Mouse (Mus musculus) embryo, embryonic 10.5 days (tissue): ENCODE results near the gene Zfp202.

Experiments
- DNase-seq: peaks from one replicate; pipeline ENCODE4 v3.0.0-alpha.2; 2015; ENCODE audit warnings: low spot score

Zfp202 gene

DNA sequence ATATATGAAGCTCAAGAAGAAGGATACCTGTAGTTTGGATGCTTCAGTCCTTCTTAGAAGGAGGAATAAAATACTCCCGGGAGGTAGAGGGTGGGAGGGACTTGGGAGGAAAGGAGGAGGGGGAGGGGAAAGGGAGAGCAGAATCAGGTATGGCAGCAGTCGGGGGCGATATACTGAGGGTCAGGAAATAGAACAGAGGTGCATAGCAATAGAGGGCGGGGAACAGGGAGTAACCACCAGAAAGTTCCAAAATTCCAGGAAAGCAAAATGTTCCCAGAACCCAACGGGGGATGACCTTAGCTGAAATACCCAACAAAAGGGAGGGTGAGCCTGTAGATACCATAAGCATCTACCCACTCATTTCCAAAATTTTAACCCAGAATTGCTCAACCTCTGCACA lies 48.2 kb downstream of the Zfp202 start:
- no peak for DNase-seq

DNA sequence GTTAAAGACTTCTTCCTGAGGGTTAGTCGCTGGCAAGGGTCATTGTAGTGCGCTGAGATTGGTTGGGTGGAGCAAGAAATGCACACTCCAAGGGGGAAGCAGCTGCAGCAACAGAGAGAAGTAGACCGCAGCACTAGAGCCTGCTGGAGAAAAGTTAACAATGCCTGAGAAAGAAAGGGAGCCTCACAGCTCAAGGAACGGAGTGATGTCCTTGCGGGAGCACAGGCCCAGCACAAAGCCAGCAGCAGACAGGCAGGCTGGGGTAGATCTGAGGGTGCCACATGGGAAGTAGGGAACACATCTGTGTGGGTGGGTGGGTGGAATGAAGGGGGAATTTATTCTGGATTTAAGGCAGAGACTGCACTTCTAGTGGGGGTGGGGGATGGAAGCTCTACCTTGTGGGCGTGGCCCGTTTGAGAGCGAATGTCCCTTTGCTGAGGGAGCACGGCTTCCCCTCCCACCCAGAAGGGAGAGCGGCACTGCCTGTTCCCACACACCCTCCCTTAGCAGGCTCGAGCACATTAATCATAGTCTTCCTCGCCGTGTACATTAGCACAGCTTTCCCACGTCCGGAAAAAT lies 49.2 kb downstream of the Zfp202 start:
- DNase-seq, result peak; percentile 82

DNA sequence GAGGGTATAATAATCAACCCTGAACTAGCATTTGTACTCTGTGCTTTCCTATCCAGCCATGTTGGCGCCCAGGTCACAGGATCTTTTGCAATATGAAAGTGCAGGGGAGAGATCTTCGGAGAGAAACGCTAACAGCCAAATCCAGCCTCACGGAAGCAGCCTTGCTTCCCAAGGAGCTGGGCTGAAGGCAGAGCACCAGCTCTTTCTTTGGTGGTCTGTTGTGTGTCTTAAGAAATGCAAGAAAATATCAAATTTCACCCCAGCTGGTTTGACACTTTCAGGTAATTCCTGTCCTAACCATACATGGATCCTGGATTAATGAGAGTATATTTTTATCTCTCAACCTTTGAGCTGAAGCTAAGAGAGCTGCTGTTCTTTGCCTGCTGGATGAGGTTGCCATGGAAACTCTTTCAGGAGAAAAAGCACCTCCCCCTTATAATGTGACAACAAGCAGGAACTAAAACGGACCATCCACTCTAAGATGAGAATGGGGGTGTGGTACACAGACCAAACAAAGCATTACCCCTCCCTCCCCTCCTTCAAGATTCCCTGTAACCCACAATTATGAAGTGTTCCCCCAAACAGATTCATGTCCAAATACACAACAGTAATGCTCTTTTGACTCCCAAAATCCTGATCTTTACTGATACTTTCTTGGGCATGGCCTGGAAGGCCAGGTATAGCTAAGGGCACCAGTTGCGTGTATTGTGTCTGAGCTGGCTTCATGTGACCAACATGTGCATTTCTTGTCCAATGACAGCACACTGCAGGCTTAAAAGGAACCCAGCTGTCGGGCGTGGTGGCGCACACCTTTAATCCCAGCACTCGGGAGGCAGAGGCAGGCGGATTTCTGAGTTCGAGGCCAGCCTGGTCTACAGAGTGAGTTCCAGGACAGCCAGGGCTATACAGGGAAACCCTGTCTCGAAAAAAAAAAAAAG lies 50.1 kb downstream of the Zfp202 start:
- peak; percentile 72 for DNase-seq

DNA sequence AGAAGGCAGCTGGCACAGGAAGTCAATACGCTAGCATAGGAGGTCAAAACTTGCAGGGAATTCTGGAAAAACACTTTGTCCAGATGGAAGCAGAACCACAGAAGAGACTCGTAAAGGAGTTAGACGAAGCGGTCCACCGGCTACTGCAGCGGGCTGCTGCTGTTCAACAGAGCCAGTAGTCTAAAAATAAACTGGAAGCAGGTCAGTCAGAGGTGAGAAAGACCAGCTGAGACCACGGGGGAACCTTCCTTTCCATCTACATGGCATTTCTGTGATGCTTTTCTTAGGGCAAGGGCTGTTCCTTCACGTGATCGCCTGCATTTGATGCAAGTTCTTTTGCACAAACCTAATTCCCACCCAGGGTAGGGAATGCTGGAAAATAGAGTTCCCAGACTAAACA lies 53.4 kb downstream of the Zfp202 start:
- no peak for DNase-seq

DNA sequence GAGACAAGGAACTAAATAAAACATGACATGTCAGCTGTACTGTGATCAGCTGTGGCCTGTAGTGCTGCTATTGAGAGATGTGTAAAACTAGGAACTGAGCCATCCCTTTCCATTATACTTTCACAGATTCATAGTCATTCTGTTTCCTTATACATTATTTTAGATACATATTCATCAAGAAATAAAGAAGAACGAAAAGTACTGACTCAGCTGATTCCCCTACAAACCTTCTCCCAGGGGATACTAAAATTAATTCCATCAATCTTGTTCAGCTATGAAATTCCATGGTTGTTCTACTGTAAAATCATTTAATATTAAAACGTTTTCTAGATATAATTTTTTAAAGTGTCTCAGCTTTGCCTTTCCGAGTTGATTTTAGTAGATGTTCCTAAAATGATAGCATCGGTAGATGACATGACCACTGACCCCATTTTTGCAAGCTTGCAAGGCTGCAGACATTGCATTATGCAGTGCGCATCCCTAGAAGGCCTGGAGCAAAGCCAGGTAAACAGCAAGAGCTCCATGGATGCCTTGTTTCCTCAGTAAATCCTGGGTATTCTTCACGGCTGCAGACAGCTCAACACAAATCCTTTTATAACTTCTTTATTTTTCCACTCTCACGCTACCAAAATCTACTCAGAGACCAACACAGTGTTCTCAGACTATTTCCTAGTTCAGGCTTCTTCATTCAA lies 54.0 kb downstream of the Zfp202 start:
- DNase-seq, result no peak

DNA sequence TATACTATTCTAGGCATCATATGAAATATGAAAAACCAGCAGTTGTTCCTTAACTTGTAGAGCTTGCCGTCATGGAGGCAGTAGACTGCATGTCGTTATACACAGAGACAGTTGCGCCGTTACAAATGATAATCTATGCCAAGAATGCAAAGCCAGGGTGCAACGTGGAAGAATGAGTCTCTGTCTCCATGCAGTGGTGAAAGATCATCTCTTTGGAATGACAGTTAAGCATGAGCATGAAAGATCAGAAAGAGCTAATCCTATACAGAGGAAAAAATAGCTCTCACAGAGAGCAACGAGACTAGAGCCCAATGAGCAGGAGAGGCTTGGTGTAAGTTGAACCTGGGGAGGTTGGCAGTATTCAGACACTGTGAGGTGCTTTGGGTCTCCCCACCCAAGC lies 54.6 kb downstream of the Zfp202 start:
- no peak for DNase-seq

DNA sequence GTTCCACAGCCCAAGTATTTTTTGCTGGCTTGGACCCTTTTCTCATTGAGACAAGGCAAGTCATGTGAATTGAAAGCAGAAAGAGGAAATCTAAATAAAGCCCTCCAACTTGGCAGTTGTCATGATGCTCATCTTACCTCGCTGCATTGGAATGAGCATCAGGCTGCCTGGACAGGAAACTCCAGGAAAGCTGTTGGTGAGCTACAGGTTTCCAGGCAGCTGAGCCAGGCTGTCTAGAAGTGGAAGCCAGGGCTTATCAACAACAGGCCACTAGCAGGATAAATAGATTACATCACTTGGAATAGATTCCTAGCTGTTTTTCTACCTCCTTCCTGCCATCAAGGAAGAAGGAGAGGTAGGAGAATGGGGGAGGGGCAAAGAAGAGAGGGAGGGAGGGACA lies 57.0 kb downstream of the Zfp202 start:
- DNase-seq, result no peak

DNA sequence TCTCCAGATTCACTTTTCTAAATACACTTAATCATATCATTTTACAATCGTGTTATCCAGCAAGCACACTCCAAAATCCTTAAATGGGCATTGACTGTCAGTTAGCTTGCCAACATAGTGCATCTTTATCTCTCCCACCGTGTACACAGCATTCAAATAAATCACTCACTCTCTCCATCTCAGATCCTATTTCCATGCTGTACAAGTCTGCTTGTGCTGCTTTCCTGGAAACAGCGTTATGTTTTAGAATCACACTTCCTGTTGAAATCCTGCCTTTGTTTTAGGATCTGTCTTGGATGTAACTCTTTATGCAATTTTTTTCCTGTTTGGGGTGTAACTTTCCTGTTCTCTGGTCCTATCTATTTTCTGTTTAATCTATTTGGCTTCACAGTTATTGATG lies 60.3 kb downstream of the Zfp202 start:
- DNase-seq, result no peak
